Mouse (Mus musculus): ENCODE results near the gene Atp6v1e1.

The Atp6v1e1 gene

DNA sequence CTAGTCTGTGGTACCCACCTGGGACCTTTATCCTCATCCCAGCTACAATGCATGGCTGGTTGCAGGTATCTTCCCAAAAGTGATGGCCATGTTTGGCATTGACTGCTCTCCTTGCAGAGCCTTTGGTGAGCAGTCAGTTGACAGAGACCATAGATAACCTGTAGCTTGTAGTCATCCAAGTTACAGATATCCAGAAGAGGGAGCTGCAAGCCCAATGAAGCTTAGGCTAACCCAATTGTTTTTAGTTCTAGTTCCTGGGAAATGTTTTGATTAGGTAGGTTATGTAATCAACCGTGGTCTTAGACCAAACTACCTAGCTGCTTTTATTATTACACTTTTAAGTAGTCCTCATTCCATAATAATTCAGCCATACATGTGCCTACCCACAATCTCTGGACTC lies 51.2 kb downstream of the Atp6v1e1 start:
- DNase-seq (ENCODE audit: low spot score in 2 of 2): no peak

DNA sequence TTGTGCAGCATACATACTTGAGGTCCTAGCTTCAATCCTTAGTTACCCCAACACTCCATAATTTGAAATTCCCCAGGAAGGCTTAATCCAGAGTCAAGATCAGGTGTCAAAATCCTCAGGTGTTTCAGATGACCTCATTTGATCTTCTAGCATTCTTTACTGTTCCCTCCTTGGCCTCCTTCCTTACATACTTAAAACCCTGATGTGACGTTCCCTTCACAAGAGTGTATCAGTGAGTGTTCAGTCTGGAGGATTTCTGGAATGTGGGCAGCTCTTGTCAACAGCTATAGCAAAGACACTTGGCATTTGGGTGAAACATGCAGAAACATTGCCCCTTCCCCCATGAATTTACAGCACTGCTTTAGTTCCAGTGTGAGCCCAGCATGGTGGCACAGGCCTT lies 52.6 kb downstream of the Atp6v1e1 start:
- DNase-seq (ENCODE audit: low spot score in 2 of 2): no peak

DNA sequence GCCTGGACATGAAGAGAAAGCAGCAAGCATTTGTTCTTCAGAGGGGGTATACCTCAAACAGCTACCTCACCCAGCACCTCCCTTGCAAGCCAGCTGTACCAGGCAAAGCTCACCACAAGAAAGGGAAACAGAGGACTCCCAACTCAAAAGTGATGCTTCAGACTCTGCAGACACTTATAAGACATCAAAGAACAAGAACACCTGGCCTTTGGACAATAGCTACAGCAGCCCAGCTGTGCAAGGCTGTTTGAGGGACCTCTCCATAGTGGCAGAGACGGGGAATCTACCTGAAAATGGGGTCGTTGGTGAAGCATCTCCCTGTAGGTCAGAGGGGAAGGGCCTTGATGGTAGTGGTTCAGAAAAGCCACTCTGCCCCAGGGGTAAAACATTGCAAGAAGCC lies 61.4 kb downstream of the Atp6v1e1 start:
- DNase-seq (ENCODE audit: low spot score in 2 of 2): no peak

DNA sequence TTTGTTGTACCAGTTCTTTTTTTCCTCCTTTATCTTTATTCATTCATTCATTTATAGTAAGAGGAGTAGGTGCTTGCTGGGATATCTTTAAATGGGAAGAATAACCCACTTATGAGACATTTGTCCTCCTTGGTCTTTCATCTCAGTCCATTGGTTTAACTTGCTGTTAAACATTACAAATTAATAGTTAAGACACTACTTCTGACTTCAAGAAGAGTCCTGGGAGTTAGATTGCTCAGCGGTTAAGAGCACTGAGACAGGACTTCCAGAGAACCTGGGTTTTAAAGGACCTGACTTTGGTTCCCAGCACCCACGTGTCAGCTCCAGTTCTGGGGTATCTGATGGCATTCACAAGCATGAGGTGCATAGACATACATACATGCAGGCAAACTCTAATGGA lies 76.2 kb downstream of the Atp6v1e1 start:
- DNase-seq (ENCODE audit: low spot score in 2 of 2): no peak
